Comparison of ENCODE assay signal across 16 mouse cellular contexts in genomic region chr15:27500390-27500789, GRCm38 (mm10).
"Had no signal": no experiment of that assay in that cellular context is flagged by ENCODE, and none has a peak within 500 bp of the region (broad histone marks: within the 10 kb centered on the region; RNA-seq: fewer than 3 reads in every experiment).

No protein-coding gene starts in this region.

- H3K36me3 ChIP-seq: neural tube, embryonic 13.5 days; neural tube, embryonic 15.5 days; stomach, embryonic 15.5 days had no signal

- H3K27me3 ChIP-seq: neural tube, embryonic 13.5 days; neural tube, embryonic 15.5 days; stomach, embryonic 15.5 days had no signal

- H3K9me3 ChIP-seq: neural tube, embryonic 13.5 days; neural tube, embryonic 15.5 days; stomach, embryonic 15.5 days had no signal

- DNase-seq: retina, postnatal 1 day; right cerebral cortex, adult 18-20 months; right cerebral cortex, postnatal 14 days; right cerebral cortex, postnatal 25 days; right cerebral cortex, postnatal 4 days; spleen, adult 18-20 months; thymus, adult 18-20 months; thymus, adult 2 months; thymus, postnatal 14 days; thymus, postnatal 25 days; thymus, postnatal 36 days; thymus, postnatal 4 days had no signal

- H3K27ac ChIP-seq: neural tube, embryonic 13.5 days; neural tube, embryonic 15.5 days; stomach, embryonic 15.5 days; stomach, postnatal 0 days had no signal

- H3K4me3 ChIP-seq: neural tube, embryonic 13.5 days; neural tube, embryonic 15.5 days; stomach, embryonic 15.5 days had no signal

- H3K4me2 ChIP-seq: neural tube, embryonic 13.5 days; neural tube, embryonic 15.5 days; stomach, embryonic 15.5 days had no signal

- H3K9ac ChIP-seq: neural tube, embryonic 13.5 days; neural tube, embryonic 15.5 days; stomach, embryonic 15.5 days had no signal
